Mouse (Mus musculus): ENCODE results near the gene Pkd1l1.

Pkd1l1 gene

DNA sequence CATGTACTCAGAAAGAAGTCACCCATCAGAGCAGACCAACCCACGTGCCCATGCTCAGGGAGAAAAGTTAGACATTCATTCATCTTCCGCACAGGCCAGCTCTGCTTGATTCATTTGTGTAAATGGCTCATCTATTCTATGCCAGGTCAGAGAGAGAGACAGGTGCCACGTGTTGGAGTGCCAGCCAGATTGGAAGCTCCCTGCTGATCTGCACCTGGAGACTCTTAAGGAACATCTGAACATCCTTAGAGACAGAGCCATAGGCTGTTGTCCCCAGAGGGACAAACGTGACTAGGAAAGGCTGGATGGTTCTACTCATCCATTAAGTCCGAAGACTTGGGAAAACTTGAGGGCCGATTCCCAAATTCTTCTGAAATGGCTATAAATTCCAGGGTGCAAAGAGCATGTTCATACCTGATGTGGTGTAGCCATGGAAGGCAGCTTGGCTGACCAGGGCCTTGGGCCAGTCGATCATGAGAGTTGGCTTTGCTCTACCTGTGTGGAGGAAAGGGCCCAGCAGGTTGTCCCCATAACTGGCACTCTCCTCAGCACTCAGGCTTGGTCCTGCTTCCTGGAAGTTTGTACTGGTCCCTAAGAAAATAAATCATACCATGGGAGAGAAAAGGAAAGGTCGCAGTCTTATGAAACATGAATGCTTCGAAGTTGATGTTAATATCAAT is 36.5 kb downstream of the Pkd1l1 start:
- no peak for DNase-seq

DNA sequence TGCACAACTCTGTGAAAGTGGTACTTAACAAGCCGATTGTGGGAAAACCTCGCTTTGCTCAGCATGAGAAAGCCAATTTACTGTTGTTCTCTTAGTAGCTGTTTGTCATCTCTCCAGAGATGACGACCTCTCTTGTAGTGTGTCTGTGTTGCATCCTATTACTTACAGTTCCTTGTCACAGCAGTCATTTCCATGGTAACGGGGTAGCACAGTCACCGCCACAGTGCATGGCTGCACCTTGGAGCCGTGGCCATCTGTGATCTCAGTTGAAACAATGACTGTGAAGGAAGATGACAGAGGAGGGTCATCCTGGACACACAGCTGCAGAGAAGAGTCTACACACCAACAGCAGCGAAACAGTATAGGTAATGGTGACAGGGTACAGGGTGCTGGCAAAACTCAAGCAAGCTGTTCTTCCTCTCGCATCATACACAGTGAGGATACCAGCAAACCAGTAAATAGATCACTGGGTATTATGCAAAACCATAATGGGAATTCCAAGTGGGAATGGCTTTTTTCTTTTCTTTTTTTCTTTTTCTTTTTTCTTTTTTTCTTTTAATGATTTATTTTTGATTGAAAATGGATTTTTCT is 56.9 kb downstream of the Pkd1l1 start:
- DNase-seq: no peak

DNA sequence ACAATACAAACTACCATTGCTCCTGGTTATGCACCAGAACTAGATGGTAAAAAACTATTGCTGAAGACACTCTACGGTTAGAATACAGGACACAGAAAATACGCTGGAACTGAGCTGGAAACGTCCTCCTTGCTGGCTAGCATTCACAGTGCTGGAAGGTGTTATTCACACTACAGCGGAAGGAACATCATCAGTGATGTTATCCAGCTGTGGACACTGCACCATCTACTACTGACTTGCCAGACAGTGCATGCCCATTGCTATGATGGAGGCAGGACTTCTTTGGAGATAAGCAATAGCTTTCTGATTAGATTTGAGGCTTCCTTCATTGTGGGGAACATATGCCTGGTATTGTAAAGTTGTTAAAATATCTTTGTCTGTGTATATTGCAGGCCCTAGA is 90.3 kb downstream of the Pkd1l1 start:
- no peak for DNase-seq

DNA sequence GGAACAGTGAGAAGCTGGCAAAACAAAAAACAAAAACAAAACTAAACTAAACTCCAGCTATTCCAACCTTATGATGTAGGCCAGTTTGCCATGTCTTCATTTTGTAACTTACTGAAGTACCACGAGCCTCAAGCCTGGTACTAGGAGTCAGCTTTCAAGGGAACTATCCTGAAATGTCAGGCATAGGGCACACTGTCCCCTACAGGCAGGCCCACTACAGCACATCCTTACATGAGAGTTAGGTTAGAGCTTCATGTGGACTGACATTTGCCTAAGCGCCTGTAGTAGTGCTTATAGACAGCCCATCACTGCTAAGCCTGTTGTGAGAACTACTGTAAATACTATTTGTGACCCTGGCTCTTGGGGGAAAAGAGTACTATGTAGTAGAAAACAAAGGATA is 91.5 kb downstream of the Pkd1l1 start:
- DNase-seq: no peak

DNA sequence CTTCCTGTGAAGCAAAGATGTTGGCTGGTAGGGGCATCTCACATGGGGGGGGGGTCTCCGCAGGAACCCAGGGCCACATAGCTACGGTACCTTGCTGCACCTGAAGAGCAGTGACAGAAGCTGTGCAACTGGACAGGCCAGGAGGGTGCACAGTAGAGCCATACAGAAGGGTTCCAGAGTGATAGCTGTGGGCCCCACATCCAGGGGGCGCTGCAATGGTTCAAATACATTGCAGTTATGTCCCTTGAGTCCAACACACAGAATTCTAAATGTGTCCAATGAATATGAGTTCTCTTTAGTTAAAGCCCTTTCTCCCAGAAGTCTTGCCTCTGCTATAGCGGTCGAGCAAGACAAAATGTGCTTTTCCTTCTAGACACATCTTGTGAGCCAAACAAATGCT is 103.0 kb downstream of the Pkd1l1 start:
- DNase-seq: no peak

DNA sequence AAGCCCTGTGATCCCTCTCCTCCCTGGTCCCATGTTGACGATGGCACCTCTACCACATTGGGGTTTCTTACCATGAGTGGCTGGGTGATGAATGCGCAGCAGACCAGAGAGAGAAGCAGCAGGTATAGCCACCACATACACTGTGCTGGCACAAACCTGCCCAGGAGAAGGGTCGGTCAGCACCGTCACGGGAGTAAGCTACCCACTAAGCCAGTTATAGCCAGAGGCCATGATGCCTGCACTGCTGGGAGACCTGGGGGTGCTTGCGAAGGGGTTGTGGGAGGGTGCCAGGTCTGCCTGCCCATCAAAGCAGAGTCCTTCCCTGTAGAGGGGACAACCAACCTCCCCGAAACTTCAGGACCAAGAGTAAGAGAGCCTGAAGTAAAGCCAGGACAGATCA is 107.0 kb downstream of the Pkd1l1 start:
- DNase-seq: no peak

DNA sequence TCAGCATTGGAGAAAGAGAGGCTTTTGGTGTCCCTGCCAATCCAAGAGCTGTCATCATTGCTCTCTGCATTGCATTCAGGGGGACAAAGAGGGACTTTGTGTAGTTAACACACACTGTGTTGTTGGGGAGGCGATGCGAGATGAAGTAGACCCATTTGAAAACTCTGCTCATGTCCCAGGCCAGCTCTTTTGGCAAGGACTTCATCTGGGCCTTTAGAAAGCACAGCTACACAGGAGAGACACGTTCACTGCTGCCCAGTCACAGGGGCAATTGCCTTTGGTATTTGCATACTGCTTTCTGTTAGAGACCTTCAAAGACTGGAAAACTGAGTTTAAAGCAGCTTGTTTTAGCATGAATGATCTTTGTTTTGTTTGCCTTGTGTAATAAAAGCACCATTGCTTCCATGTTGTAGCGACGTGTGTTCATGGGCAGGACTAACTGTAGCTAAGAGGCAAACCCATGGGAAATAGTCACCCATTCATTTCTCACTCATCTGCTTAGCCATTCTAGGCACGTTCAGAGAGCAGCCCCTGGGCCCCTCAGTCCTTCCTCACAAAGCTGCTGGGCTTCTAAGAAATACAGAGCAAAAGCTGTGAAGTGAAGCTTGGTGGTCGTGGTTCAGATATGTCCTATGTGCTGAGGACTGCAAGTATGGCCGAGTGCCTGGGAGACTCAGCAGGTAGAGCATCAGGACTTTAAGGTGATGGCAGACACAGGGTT is 109.0 kb downstream of the Pkd1l1 start:
- DNase-seq: no peak

DNA sequence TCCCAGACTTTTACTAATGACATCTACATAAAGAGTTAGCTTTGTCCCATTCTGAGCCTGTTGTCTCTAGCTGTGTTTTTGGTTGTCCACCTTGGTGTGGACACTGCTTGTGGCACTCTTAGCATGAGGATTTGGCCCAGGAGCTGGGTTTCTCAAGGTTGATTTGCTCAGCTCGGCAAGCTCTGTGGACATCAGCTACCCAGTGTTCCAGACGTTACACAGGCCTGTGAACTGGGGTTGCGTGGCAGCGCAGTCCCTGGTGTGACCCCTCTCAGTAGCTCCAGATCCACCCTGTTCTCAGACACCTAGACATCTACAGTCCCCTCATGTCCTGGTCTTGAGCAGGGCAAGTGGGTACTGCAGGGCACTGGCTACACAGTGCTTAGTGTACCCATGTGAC is 110.6 kb downstream of the Pkd1l1 start:
- DNase-seq: no peak

DNA sequence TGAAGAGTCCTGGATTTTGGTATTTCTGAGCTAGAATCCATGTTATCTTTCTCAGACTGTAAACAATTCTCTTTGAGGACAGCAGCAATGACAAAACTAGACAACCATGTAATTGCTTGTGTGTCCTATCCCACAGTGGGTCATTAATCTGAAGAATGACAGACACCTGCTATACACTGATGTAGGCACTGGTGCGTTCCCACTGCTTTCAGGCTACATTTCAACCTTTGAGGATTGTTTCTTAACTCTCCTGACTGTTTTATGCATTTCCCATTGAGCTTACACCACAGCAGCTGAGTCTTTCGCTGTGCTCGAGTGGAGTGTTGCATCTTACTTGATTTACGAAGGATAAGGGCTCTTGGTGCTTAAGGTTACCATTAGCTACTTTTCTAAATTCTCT is 111.1 kb downstream of the Pkd1l1 start:
- DNase-seq: no peak

DNA sequence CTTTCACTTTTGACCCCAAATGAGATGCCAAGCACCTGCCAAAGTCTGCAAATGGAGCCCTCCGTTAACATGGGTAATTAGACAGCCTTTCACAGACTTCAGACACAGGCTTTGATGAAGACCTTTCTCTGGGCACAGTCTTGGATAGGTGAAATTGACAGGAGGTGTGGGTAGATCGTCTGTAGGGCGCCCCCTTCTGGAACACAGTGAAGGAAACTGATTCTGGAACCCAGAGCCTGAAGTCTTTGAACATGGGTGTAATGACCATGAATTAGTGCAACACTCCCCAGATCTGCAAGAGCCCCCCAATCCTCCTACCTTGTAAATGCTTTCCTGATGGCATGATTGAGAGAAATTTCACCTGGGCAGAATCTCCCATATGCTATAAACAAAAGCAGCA is 112.2 kb downstream of the Pkd1l1 start:
- DNase-seq: peak in 1 of 2 experiments; percentile 57

DNA sequence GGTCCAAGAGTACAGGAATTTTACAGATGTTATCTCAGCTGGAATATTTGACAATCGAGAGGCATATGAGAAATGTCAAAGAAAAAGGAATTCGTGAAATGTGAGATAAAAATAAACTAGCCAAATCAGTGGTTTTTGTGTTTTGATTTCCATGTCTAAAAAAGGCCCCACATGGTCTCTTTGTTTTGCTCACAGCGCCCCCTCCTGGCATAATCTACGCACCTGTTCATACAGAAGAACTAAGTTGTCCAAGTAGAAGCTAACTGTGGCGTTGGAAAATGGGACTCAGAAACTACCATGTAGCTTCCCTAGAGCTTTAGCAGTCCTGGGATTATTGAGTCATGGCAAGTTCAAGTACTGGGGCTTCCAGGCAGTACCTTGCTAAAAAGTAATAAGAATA is 113.2 kb downstream of the Pkd1l1 start:
- peak; percentile 78 to 94 for DNase-seq

DNA sequence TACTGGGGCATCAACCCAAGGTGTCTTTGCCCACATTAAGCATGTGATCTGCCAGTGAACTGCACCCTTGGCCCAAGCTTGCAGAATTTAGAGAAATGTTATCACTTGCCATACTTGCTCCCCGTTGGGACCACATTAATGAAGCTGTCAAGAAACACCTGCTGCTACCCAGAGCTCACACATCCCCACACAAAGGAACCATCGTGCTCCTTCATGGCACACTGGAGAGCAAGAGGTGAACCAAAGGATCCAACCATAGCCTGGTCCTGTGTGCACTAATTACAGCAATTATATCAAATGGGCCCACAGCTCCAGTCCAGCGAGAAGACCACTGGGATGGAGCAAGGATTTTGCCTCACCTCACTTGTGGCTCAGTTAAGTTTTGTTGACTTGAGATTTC is 114.0 kb downstream of the Pkd1l1 start:
- no peak for DNase-seq

DNA sequence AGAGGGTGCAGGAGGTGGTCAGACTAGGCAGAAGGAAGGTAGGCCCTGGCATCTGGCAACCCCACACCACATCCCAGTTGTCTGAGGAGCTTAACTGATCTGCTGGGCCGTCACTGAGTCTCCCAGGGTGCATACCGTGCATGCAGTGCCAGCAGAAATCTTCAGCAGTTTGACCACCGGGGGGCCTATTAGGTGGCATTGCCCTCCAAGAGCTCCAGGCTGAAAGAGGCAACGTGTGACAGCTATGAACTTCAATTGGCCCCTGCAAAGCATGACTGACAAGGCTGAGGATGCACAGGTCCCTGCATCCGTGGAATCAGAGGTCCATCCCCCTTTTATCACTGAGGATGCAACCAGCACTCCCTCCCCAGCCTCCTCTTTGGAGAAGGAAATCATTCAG is 116.9 kb downstream of the Pkd1l1 start:
- DNase-seq: peak in 1 of 2 experiments; percentile 24

DNA sequence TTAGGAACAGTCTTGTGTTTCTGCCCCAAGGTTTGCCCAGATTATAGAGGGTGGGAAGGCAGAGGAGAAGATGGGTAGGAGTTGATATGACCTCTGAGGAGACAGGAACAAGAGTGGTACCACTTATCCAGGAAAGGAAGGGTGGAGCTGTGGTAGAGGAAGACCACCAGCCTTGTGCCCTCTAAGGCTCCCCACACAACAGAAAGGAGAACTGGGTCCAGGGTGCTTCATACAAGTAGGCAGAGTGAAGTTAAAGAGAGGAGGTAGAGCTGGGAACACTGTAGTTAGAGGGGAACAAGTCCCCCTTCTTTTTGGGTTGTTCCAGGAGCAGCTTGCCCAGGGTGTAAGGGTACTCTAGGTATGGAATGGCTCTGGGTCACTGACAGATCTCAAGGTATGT is 125.0 kb downstream of the Pkd1l1 start:
- DNase-seq: no peak

DNA sequence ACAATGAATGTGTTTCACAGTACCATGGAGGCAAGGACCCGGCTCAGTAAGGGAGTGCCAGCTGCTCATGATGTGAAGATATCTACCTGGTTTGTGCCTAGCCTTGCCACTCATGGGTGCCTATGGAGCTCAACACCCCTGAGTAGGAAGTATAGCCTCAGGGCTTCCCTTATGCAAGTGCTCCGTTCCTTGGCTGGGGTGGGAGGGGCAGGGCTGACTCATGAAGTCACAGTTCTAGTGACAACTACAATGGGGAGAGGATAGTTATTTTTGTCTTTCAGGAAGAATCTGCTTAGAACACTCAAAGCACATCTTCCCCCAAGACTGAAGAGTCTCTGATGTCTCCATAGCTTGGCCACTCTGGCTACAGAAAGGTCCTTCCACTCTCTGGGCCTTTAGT is 125.4 kb downstream of the Pkd1l1 start:
- no peak for DNase-seq

DNA sequence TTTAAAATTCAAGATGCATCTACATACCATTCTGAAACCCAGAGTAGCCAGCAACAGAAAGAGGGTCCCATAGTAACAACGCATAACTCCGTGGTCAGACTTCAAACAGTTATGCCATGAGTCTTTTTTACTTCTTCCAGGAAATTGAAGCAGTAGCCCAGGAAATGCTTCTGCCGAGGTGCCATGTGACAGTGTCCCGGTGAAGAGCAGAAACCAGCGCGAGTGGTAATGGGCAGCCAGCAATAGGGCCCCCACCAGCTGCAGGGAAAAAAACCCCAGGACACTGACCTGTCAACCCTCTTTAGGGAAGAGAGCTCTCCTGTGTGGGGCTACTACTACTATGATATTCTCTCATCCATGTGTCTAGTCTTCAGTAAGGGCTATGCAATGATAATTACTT is 136.9 kb downstream of the Pkd1l1 start:
- no peak for DNase-seq

DNA sequence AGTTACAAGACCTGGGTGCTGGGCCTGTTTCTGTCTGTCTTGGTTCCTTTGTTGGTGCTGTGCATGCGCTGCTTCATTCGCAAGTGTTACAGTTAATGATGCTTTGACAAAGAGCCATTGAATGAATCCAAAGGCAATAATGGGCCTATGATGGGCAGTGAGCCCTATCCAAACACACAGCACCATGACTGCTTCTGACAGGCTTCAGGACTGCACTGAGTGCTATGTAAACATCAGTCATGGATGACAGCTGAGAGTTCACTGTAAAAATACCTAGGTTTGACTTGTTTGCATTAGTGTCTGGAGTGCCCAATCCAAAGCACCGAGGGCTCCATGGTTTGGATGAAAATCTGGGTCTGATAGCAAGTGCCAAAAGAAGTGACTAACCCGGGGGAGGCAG is 138.9 kb downstream of the Pkd1l1 start:
- DNase-seq: no peak

DNA sequence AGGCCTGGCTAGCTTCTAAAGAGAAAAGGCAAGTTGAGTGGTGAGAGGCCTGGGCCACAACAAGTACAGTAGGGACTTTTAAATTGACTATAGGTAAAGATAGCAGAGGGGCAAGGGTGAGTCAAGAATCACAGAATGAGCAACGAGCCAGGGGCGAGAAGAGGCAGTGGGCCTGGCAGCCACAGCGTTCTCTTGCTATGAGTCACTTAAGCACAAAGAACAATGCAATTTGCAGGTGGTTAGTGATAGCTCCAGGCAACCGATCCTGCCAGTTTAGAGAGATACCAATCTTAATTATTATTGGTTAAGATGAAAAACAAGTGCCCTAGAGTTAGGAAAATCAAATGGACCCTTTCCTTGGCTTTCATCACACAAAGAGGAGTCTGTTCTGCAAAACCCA is 142.5 kb downstream of the Pkd1l1 start:
- no peak for DNase-seq

DNA sequence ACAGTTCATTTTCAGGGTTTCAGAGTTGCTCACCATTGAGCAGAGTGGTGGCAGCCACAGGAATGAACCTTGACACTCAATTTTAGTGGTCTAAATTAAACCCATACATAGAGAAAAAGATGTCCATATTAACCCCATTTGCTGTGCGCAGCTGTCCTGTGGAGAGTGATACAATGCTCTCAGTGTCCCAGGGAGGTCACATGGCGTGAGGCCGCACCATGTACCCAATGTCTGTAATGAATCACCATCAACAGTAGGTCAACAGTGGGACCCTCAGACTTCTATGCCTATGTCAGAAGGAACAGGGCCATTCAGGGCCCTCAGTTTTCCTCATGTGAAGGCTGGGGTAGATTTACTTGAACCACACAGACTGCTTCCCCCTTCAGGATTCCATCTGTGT is 143.5 kb downstream of the Pkd1l1 start:
- no peak for DNase-seq

DNA sequence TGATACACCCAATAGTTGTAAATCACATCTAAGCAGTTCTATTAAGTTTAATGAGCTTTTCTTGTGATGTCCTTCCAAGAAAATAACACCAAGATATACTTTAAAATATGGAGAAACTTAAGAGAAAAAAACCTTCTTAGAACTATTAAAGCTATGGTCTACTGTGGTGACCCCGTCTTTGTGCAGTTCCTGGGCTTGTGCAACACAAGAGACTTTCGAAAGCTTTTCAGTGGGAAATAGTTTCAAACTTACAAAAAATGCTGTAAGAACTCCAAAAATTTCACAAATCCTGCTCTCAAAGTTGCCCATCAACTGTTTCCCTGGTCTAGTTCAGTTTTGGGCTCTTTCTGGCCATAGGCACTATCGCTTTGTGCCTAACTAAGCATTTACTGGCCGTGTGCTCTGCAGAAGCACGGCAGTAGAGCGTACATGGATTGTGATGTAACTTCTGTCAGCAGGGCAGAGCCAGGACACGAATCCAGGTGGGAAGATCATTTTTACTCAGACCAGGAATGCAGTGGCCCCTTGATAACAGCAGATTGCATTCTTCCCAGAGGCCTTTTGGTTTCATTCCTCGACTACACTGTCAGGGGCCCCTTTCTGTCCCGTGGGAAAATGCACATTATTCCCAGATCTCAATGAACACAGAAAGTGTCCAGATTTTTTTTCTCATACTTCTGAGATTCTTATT is 144.1 kb downstream of the Pkd1l1 start:
- DNase-seq: no peak

DNA sequence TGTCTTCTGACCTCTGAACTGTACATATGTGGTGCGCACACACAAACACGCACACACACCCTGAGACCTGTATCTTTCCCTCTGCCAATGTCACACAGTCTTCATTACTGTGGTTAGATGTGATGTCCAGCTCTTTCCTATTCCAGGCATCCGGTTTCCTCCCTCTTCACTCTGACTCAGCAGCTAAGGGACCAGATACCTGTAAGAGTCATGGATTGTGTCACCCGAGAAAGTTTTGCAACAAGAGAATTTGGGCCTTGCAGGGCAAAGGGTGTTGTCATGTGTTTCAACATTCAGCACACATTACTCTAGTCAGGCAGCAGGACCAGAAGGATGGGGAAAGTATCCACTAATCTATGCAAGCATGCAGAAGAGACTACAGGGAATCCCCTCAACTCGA is 146.5 kb downstream of the Pkd1l1 start:
- no peak for DNase-seq

DNA sequence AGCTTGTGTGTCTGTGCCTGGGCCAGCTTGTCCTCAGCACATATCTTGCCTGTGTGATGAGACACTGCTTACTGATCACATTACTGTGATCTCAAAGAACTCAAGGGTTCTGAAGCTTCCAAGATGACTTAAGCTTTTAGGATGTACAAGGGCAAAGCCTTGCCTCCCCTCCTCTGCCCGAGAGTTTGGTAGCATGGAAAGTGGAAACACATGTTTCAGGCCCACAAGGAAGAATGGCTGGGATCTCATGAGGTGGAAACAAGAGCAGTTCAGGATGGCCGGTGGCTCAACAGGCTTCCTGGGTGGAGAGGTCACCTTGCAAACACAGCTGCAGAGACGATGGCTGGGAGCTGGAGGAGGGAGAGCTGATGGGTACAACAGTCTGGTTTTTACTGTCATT is 147.0 kb downstream of the Pkd1l1 start:
- no peak for DNase-seq

DNA sequence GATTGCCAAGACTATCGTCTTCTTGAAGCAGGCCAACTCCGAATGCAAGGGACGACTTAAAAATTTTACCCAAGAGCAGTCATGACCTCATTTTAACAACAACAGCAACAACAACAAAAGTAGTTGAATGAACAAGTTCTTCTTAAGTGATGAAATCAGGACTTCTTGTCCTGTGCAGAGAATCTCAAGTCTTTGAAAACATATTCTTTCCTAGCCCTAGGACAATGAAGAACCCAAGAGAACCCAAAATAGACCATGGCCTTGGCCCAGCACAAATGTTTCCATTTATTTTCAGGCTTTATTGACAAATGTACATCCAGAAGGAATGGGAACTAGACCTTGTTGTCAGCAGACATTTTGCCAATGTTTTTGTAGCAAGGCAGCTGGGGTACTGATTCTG is 147.7 kb downstream of the Pkd1l1 start:
- no peak for DNase-seq

DNA sequence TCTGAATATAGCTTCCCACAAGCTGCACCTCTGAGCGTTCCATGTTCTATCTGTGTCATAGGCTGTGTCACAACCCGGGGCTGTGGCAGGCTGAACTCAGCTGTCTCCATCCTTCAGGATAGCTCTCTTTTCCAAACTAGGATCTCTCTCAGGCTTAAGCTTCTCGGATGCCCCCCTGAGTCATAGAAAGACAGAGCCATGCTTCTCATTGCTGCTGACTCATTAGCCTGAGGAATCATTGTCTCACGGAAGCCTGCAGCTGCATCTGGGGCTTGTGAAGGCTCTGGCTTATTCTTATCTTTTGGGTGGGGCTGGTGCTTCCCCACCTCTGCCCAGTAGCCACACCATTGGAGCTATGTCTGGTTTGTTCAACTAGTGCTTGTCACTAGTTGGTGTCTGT is 151.7 kb downstream of the Pkd1l1 start:
- DNase-seq: no peak
